Mouse (Mus musculus) ES-Bruce4 (cell line): Measurements from ENCODE around the gene Dnajc7.

Source experiments
- CTCF ChIP-seq: IDR thresholded peaks from one replicate; pipeline ENCODE4 v1.8.1; 2011; ENCODE audit warnings: low read depth, low read length
- POLR2A ChIP-seq: IDR thresholded peaks from one replicate; pipeline ENCODE4 v1.8.1; 2011; ENCODE audit warnings: low read length; ENCODE audit not compliant: insufficient read depth

DNA sequence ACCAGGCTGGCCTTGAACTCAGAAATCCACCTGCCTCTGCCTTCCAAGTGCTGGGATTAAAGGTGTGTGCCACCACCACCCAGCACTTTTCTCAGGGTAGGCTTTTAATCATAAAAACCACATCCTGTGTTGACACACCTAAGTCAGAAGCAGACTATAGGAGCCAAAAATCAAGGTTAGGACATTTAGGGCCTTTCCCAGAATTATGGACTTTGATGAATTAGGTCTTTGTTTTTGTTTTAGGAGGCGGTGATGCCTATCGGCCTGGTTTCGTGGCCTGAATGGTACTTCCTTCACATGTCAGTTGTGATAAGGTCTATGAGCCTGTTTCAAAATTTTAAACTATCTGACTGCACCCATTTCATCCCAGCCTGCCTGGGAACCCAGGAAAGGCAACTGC lies 45.8 kb downstream of the Dnajc7 start:
- TF ChIP-seq CTCF (no peak), POLR2A (no peak)
